Comparison of ENCODE assay signal across 8 mouse cellular contexts in genomic region chr7:127935028-127935722, GRCm38 (mm10). TPM values are rescaled to one million over a fixed set of nuclear protein-coding genes. Genes with fewer than 3 reads are reported as not detected.
DNase-seq lines count a peak whose midpoint lies in the region; ATAC-seq and TF ChIP-seq lines count a peak whose summit lies in the region.

No protein-coding gene starts in this region.

- TF ChIP-seq CTCF in brain, embryonic 14.5 days (IDR thresholded peaks at IDR 0.05; ENCODE audit: borderline replicate concordance, extremely low read depth, insufficient read depth, insufficient read length): peak; percentile 93

- H3K4me3 ChIP-seq in heart, embryonic 11.5 days (ENCODE audit: low read depth, low read length): peak overlapping the region; percentile 65
- peak overlapping the region; percentile 78 for H3K4me3 ChIP-seq in kidney, embryonic 15.5 days (replicated peaks)

- 7% methylated on average over 32 of the region's 32 CpGs for WGBS in heart, embryonic 11.5 days (ENCODE audit: insufficient replicate concordance)
- whole genome bisulfite sequencing in kidney, embryonic 15.5 days: 6% methylated on average over 32 of the region's 32 CpGs

- H3K4me1 ChIP-seq in heart, embryonic 11.5 days (ENCODE audit: control insufficient read depth, insufficient read depth, low read length): peaks cover 5% of the 10 kb centered on the region; the same call in 1 of the 2 replicates
- peaks cover 58% of the 10 kb centered on the region for H3K4me1 ChIP-seq in kidney, embryonic 15.5 days

- H3K9ac ChIP-seq in heart, embryonic 11.5 days (ENCODE audit: low read depth, low read length): peak overlapping the region; percentile 85
- H3K9ac ChIP-seq in kidney, embryonic 15.5 days: peak overlapping the region; percentile 85

- peak; percentile 59; the same call in 1 of the 2 replicates for TF ChIP-seq POLR2A in brain, embryonic 14.5 days (IDR thresholded peaks at IDR 0.05; ENCODE audit: borderline replicate concordance, extremely low read depth, insufficient read depth, insufficient read length, poor library complexity, severe bottlenecking)

- 0 out of 2 replicates have a peak, but pooled peaks cover 3% of the 10 kb centered on the region for H3K27me3 ChIP-seq in heart, embryonic 11.5 days (ENCODE audit: control insufficient read depth, insufficient read depth, low read length)
- H3K27me3 ChIP-seq in kidney, embryonic 15.5 days: no peaks in the 10 kb centered on the region

- peak overlapping the region; percentile 96 for H3K4me2 ChIP-seq in heart, embryonic 11.5 days
- peak overlapping the region; percentile 99 for H3K4me2 ChIP-seq in kidney, embryonic 15.5 days

- peak; percentile 98 for ATAC-seq in erythroblast, adult 5-6 weeks (replicated peaks; ENCODE audit: low FRiP score, poor library complexity, severe bottlenecking)
- ATAC-seq in heart, embryonic 11.5 days (replicated peaks; ENCODE audit: insufficient number of reproducible peaks, low FRiP score, low TSS enrichment): peak; percentile 92
- ATAC-seq in kidney, embryonic 15.5 days (replicated peaks; ENCODE audit: low FRiP score): peak; percentile 92

- no peaks in the 10 kb centered on the region for H3K9me3 ChIP-seq in heart, embryonic 11.5 days (replicated peaks; ENCODE audit: control insufficient read depth, low read length)
- H3K9me3 ChIP-seq in kidney, embryonic 15.5 days (replicated peaks): no peaks in the 10 kb centered on the region

- H3K27ac ChIP-seq in heart, embryonic 11.5 days (ENCODE audit: low read depth, low read length): no peak overlapping the region
- peak overlapping the region; percentile 80 for H3K27ac ChIP-seq in kidney, embryonic 15.5 days

- H3K36me3 ChIP-seq in heart, embryonic 11.5 days (ENCODE audit: control insufficient read depth, insufficient read depth, low read length): no peaks in the 10 kb centered on the region
- H3K36me3 ChIP-seq in kidney, embryonic 15.5 days: no peaks in the 10 kb centered on the region

- DNase-seq in CD4-positive helper T cell, adult 2 months (ENCODE audit: low read depth, low spot score): peak; percentile 95
- peak; percentile 98 for DNase-seq in brain, embryonic 14.5 days (ENCODE audit: low read depth)
- DNase-seq in liver: peak; percentile 95
- peak; percentile 89 to 91 for DNase-seq in monocyte, adult 2 months (ENCODE audit: low read depth in 1 of 2, low spot score in 2 of 2)
- DNase-seq in spleen, postnatal 14 days (ENCODE audit: low spot score in 2 of 2): peak; percentile 89 to 94

RNA-seq across cellular contexts. Expression of gene Prss8, which starts 5.3 kb away (rescaled TPM):
- polyA plus RNA-seq in brain, embryonic 14.5 days (2012; rRNA removed): 0.51 and 0.97 TPM in 2 replicates
- not detected in 2 replicates for total RNA-seq in erythroblast, adult 5-6 weeks (2015; ENCODE audit: low replicate concordance)
- total RNA-seq in erythroblast, adult 5-6 weeks (2017; ENCODE audit: low replicate concordance): not detected in 2 replicates
- 0.94 and 0.96 TPM in 2 replicates for polyA plus RNA-seq in heart, embryonic 11.5 days (2014; fragmentation: Nextera tagmentation; extraction: Ambion mirVana)
- 56.9 and 59.5 TPM in 2 replicates for polyA plus RNA-seq in kidney, embryonic 15.5 days (2015; fragmentation: Nextera tagmentation; extraction: Ambion mirVana)

RNA-seq across cellular contexts. Expression of gene Prss36, which starts 11.3 kb away (rescaled TPM):
- polyA plus RNA-seq in brain, embryonic 14.5 days (2012; rRNA removed): 11.2 and 16.6 TPM in 2 replicates
- not detected in 2 replicates for total RNA-seq in erythroblast, adult 5-6 weeks (2015; ENCODE audit: low replicate concordance)
- total RNA-seq in erythroblast, adult 5-6 weeks (2017; ENCODE audit: low replicate concordance): not detected in 2 replicates
- polyA plus RNA-seq in heart, embryonic 11.5 days (2014; fragmentation: Nextera tagmentation; extraction: Ambion mirVana): 10.3 and 10.6 TPM in 2 replicates
- polyA plus RNA-seq in kidney, embryonic 15.5 days (2015; fragmentation: Nextera tagmentation; extraction: Ambion mirVana): 11.5 and 12.4 TPM in 2 replicates

RNA-seq across cellular contexts. Expression of gene Kat8, which starts 22.9 kb away (rescaled TPM):
- 44.8 and 47.7 TPM in 2 replicates for polyA plus RNA-seq in brain, embryonic 14.5 days (2012; rRNA removed)
- total RNA-seq in erythroblast, adult 5-6 weeks (2015; ENCODE audit: low replicate concordance): 3.5 and 4.4 TPM in 2 replicates
- 9.5 and 16.4 TPM in 2 replicates for total RNA-seq in erythroblast, adult 5-6 weeks (2017; ENCODE audit: low replicate concordance)
- 30.7 and 32.6 TPM in 2 replicates for polyA plus RNA-seq in heart, embryonic 11.5 days (2014; fragmentation: Nextera tagmentation; extraction: Ambion mirVana)
- 41.8 and 43.5 TPM in 2 replicates for polyA plus RNA-seq in kidney, embryonic 15.5 days (2015; fragmentation: Nextera tagmentation; extraction: Ambion mirVana)

RNA-seq across cellular contexts. Expression of gene Bckdk, which starts 31.3 kb away (rescaled TPM):
- polyA plus RNA-seq in brain, embryonic 14.5 days (2012; rRNA removed): 59.5 and 79.8 TPM in 2 replicates
- 25.1 and 43.8 TPM in 2 replicates for total RNA-seq in erythroblast, adult 5-6 weeks (2015; ENCODE audit: low replicate concordance)
- total RNA-seq in erythroblast, adult 5-6 weeks (2017; ENCODE audit: low replicate concordance): 12.5 and 12.9 TPM in 2 replicates
- 166 and 174 TPM in 2 replicates for polyA plus RNA-seq in heart, embryonic 11.5 days (2014; fragmentation: Nextera tagmentation; extraction: Ambion mirVana)
- polyA plus RNA-seq in kidney, embryonic 15.5 days (2015; fragmentation: Nextera tagmentation; extraction: Ambion mirVana): 120 and 140 TPM in 2 replicates

RNA-seq across cellular contexts. Expression of gene Fus, which starts 32.1 kb away (rescaled TPM):
- polyA plus RNA-seq in brain, embryonic 14.5 days (2012; rRNA removed): 596 and 633 TPM in 2 replicates
- 59.6 and 159 TPM in 2 replicates for total RNA-seq in erythroblast, adult 5-6 weeks (2015; ENCODE audit: low replicate concordance)
- 19.3 and 43.4 TPM in 2 replicates for total RNA-seq in erythroblast, adult 5-6 weeks (2017; ENCODE audit: low replicate concordance)
- 33.2 and 40.3 TPM in 2 replicates for polyA plus RNA-seq in heart, embryonic 11.5 days (2014; fragmentation: Nextera tagmentation; extraction: Ambion mirVana)
- 421 and 440 TPM in 2 replicates for polyA plus RNA-seq in kidney, embryonic 15.5 days (2015; fragmentation: Nextera tagmentation; extraction: Ambion mirVana)

Comparison
In these comparisons a context has a peak if more than half of its experiments do, and no peak if none do; other contexts are left out.
1. RNA of gene Prss8, which starts 5.3 kb away (polyA plus RNA-seq): 56.9 to 59.5 TPM in kidney, embryonic 15.5 days; 0.94 to 0.96 TPM in heart, embryonic 11.5 days and 0.51 to 0.97 TPM in brain, embryonic 14.5 days; every median in the first group is over 10 times any median in the second.
2. Peak in every context shown above with its lines, with median percentiles within 50 percentile points of each other: DNase-seq and ATAC-seq.